Mouse (Mus musculus) ovary, postnatal 10 days (tissue): ENCODE measurements around the gene Cdc25a.

Experiments
- DNase-seq: peaks from one replicate; pipeline ENCODE4 v3.0.0; 2022; ENCODE audit warnings: low spot score

Cdc25a gene

GRCm38 (mm10) chr9:109894413-109895090 lies 19.2 kb downstream of the Cdc25a start:
- DNase-seq: no peak

- DNase-seq: no peak
Measured at GRCm38 (mm10) chr9:109895593-109895992, 20.2 kb downstream of the Cdc25a start.

DNA sequence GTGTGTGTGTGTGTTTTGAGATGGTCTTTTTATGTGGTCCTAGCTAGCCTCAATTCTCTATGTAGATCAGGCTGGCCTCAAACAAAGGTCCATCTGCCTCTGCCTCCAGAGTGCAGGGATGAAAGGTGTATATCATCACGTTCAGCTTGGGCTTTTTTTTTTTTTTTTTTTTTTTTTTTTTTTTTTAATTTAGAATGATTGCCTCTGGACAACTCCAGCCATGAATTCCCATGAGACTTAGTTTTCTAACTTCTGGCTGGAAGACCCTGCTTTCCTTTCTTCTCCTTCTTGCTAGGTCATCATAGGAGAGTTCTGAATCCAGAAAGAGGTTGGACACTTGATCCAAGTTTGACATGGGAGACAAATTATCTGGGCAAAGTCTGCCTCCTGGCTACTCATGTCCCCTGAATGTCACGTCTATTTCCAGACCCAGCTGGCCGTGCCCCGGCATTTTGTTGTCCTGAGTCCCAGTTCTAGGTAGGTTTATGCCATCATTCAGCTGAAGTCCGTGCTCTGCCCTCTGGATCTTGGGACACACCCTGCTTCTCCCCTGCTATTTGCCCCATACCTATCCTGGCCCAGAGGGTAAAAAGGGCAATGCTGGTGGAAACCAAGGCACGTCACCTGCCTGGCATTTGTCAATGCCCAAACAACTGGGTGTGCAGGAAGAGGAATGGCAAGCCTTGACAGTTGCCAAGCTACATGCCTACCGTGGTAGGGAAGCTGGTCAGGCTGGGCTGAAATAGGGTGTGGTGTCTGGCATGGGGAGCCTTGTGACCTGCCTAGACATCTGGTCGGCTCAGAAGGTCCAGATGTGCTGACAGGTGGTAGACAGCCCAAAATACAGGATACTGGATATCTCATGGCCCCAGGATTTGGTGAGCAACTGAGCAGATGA lies 21.1 kb downstream of the Cdc25a start:
- no peak for DNase-seq

DNA sequence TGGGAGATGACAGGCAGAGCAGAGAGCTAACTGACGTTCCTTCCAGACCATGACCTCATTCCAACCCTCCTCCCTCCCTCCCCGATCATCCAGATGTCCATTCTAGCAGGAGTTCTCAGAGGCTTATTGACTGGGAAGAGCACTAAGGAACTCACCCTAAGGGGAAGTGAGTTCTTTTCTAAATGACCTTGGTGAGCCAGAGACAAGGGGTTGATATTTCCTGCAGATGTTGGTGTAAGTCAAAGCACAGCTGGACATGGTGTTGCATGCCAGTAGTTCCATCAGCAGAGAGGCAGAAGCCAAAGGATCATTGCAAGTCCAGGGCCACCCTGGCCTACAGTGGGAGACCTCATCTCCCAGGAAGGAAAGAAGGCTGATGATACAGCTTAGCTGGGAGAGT lies 22.6 kb downstream of the Cdc25a start:
- DNase-seq: no peak

DNA sequence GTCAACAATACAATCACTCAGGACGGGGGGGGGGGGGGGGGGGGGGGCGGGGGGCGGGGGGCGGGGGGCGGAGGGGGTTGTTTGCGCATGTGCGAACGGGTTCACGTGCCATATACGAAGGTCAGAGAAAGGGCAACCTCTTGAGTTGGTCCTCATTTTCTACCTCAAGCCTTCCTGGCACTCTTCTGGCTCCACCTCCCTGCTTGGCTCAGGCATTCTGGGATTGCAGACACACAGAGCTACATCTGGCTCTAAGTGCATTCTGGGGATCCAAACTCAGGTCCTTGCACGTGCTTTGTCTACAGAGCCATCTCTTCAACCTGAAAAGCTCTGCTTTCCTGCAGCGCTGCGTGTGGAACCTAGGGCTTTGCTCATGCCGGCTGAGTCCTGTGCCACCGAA lies 24.0 kb downstream of the Cdc25a start:
- DNase-seq: no peak

DNA sequence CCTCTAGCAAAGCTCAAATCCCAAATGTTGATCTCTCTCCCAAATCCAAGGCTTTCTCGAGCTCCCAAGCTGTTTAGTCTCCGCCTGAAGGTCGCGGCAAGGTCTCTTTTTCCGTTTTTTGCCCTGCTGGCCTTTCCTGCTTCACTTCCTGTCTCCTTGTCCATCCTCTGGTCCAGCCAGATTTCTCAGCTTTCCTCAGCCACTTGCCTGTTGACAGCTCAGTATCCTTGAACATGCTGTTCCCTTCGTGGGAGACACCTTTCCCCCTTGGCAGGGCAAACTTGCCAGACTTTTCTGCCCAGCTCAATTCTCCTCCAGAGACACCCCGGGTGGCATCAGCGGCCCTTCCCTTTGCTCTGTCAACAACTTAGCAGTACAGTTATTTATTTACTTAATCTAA lies 24.4 kb downstream of the Cdc25a start:
- DNase-seq: no peak

DNA sequence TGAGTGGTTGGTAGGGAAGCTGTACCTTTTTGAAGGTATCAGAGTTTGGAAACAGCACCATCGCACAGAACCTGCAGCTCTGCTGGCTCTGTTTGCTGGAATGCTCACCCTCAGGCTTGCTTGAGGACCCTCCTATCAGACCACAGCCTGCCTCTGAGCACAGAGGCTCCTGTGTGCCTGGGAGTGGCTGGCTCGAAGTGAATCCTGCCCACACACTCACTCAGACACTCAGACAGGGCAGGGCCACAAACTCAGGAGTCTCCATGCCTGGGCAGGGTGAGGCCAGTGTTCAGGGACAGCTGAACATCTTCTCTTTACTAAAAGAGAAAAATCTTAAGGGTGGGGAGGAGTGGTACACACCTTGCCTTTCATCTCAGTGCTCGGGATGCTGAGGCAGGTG lies 25.2 kb downstream of the Cdc25a start:
- no peak for DNase-seq

GRCm38 (mm10) chr9:109902246-109902645 lies 26.9 kb downstream of the Cdc25a start:
- DNase-seq: no peak

GRCm38 (mm10) chr9:109902740-109903139 lies 27.4 kb downstream of the Cdc25a start:
- no peak for DNase-seq

DNA sequence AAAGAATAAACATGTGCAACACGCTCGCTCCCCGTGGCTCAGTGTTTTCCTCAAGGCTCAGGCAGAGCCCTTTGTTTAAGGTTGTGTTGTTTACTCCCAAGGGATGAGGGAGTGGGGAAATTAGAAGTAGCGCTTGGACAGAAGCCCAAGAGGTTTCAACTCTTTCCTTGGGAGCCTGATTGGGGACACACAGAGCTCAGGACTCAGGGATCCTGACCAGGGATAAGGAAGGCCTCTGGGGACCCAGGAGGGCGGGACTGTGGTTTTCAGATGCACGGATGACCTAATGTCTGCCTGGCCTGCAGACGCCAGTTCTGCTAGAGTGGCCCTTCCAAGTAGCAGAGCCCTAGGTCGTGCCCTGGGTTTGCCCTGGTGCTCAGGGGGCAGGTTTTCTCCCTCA lies 31.9 kb downstream of the Cdc25a start:
- DNase-seq: no peak

- DNase-seq: no peak
Measured at GRCm38 (mm10) chr9:109907774-109908465, 32.5 kb downstream of the Cdc25a start.

GRCm38 (mm10) chr9:109909102-109909501 lies 33.7 kb downstream of the Cdc25a start:
- DNase-seq: no peak

DNA sequence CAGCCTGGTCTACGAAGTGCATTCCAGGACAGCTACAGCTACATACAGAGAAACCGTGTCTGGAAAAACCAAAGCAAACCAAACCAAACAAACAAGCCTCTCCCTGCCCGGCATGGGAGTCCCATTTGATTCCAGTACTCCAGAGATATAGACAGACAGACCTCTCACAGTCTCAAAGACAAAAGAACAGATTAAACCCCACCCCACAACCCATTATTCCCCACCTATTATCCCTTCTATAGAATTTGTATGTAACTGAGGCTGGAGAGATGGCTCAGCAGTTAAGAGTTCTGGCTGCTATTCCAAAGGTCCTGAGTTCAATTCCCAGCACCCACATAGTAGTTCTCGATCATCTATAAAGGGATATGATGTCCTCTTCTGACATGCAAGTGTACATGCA lies 34.5 kb downstream of the Cdc25a start:
- DNase-seq: no peak

- DNase-seq: no peak
Measured at GRCm38 (mm10) chr9:109911779-109912178, 36.4 kb downstream of the Cdc25a start.

DNA sequence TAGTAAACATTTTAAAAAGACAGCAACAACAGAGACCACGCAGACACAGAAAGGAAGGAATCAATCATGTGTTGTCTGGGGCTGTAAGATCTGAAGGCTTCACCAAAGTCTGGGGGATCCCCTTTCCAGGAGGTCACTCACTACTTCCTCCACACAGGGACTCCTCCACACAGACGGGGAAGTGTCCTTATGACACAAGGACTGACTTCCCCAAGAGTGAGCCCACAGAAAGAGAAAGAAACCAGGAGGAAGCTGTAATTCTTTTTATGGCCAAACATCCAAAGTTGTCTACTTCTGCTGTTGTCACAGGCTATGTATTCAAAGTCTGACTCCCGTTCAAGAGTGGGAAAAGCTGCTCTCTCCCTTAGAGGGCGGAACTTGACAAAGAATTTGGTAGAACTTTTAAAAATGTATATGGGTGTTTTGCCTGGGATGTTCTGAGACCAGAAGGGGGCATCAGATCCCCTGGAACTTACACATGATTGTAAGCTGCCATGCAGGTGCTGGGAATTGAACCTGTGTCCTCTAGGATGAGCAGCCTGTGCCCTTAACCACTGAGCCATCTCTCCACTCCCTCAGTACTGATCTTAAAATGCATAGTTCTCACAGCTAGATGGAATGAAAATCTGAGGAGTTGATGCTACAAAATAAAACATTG lies 39.0 kb downstream of the Cdc25a start:
- DNase-seq: no peak

GRCm38 (mm10) chr9:109917931-109918330 lies 42.6 kb downstream of the Cdc25a start:
- DNase-seq: no peak

DNA sequence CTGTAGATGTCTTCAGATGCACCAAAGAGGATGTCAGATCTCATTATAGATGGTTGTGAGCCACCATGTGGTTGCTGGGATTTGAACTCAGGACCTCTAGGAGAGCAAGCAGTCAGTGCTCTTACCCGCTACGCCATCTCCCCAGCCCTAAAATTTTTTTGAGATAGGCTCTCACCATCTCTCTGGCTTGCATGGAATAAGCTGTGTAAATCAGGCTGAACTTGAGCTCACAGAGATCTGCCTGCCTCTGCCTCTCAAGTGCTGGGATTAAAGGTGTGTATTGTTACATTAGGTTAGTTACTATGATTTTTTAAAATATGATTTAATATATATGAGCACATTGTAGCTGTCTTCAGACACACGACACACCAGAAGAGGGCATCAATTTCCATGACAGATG lies 53.8 kb downstream of the Cdc25a start:
- DNase-seq: no peak

DNA sequence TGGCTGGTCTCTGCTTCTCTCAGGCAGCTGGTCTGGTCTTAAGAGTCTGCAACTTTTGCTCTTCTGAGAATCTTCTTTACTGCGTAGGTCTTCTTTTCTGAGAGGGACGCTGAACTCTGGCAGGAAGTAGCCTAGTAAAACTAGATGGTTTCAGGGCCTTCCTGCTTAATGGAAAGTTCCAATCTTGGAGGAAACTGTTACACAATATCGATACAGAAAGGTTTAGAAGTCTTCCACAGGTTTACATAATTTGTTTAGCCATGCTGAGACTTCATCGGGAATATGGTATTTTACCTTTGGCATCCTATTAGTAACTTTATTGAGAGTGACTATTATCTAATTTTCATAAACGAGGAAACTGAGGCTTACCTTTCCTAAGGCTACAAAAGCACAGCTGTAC lies 54.7 kb downstream of the Cdc25a start:
- DNase-seq: no peak

GRCm38 (mm10) chr9:109930752-109931151 lies 55.4 kb downstream of the Cdc25a start:
- DNase-seq: no peak

- peak; percentile 91 for DNase-seq
Measured at GRCm38 (mm10) chr9:109931257-109932171, 56.1 kb downstream of the Cdc25a start, which contains the start of gene Map4. Gene Map4 (plus strand): TSS chr9:109931460.

- DNase-seq: no peak
Measured at GRCm38 (mm10) chr9:109932361-109932755, 57.0 kb downstream of the Cdc25a start.
